Mouse (Mus musculus) G1E (cell line): ENCODE data around the gene Gm498.
A peak's percentile ranks its signal among the peaks of the same experiment; 100 is the strongest.

Source experiments
- CTCF ChIP-seq: IDR thresholded peaks from 2 replicates; pipeline ENCODE4 v1.5.1; 2012; ENCODE audit warnings: low read depth, low read length, inconsistent platforms, mixed read lengths
- GATA2 ChIP-seq: IDR thresholded peaks from 2 replicates; pipeline ENCODE4 v1.6.1; 2012; ENCODE audit warnings: low read depth, low read length, inconsistent platforms, borderline replicate concordance
- POLR2AphosphoS5 ChIP-seq: IDR thresholded peaks from 2 replicates; pipeline ENCODE4 v1.6.1; 2012; ENCODE audit warnings: low read depth, low read length, inconsistent platforms; ENCODE audit not compliant: insufficient replicate concordance
- TAL1 ChIP-seq: conservative IDR thresholded peaks from 2 replicates; pipeline ENCODE4 v1.6.1; 2012; ENCODE audit warnings: low read depth, low read length, inconsistent platforms, mixed read lengths

DNA sequence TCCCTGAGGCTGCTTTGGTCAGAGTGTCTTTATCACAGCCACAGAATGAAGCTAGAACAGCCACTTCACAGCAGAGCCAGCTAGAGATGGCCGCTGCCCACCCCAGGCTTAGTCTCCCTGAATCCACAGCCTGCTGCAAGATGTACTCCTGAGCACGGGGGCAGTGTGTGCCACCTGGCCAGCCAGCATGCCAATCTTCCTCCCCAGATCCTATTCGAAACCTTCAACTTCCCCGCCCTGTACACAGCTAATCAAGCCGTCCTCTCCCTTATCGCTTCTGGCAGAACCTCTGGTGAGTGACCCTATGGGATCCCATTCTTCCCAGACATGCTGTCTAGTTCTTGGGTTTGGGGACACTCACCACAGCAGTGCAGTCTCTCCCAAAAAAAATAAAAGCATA is 17.1 kb downstream of the Gm498 start:
- TF ChIP-seq POLR2AphosphoS5 (no peak), GATA2 (no peak), CTCF (no peak), TAL1 (peak; percentile 86)
